Mouse (Mus musculus): ENCODE data around the gene Krt20. TPM values are rescaled to one million over a fixed set of nuclear protein-coding genes. Genes with fewer than 3 reads are reported as not detected.

The Krt20 gene
- polyA plus RNA-seq, 1 experiment, result not detected

GRCm38 (mm10) chr11:99454759-99455158 is 16.8 kb upstream of the Krt20 start:
- Histone ChIP-seq H3ac (ENCODE audit: control insufficient read depth, insufficient read length, low read depth) (no peak overlapping the region), H3K79me2 (ENCODE audit: control insufficient read depth, insufficient read depth) (no peaks in the 10 kb centered on the region), H3K79me3 (ENCODE audit: low read depth) (no peaks in the 10 kb centered on the region), H3K36me3 (ENCODE audit: control insufficient read depth, insufficient read depth) (no peaks in the 10 kb centered on the region), H3K4me3 (ENCODE audit: insufficient read depth, poor library complexity, severe bottlenecking) (no peak overlapping the region), H3K27me3 (ENCODE audit: control insufficient read depth, insufficient read depth, insufficient read length) (peaks cover 7% of the 10 kb centered on the region)
- TF ChIP-seq CEBPB (IDR thresholded peaks at IDR 0.05; ENCODE audit: low read depth) (no peak), MYOD1 (IDR thresholded peaks at IDR 0.05; ENCODE audit: control insufficient read depth, insufficient read length, low read depth) (no peak), CTCF (IDR thresholded peaks at IDR 0.05; ENCODE audit: control insufficient read depth, insufficient read depth, insufficient read length) (no peak)

GRCm38 (mm10) chr11:99454044-99454443 is 16.1 kb upstream of the Krt20 start:
- no peak for TF ChIP-seq FOSL1 (IDR thresholded peaks at IDR 0.05; ENCODE audit: insufficient read depth, low read length, poor library complexity, severe bottlenecking)
- TF ChIP-seq MYOD1 (IDR thresholded peaks at IDR 0.05; ENCODE audit: control insufficient read depth, insufficient read length, low read depth), result no peak
- TF ChIP-seq MYOG (IDR thresholded peaks at IDR 0.05; ENCODE audit: control insufficient read depth, extremely low read depth, insufficient read length), result no peak
- TF ChIP-seq USF1 (IDR thresholded peaks at IDR 0.05; ENCODE audit: low read depth), result no peak
- TF ChIP-seq MAX (IDR thresholded peaks at IDR 0.05), result no peak
- no peak for TF ChIP-seq CEBPB (IDR thresholded peaks at IDR 0.05; ENCODE audit: low read depth)
- TF ChIP-seq CTCF (IDR thresholded peaks at IDR 0.05; ENCODE audit: control insufficient read depth, insufficient read depth, insufficient read length), result no peak

DNA sequence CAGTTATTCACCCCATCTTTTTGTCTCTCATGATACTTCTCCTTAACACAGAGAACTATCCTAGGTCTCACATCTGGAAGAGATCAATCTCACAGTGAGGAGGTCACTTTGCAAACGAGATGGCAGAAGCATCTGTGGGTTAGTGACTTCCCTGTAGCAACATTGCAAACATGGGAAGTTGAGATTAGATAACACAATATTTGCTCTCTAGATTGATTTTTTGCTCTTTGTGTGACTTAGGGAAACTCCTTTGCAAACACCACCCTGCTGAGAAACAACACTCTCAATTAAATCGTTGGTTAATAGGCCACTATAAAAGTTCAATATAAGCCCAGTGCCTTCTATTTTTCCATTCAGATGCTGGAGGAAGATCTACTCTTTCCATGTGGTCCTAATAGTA is 10.8 kb upstream of the Krt20 start:
- TF ChIP-seq USF1 (IDR thresholded peaks at IDR 0.05; ENCODE audit: low read depth) (no peak), MAX (IDR thresholded peaks at IDR 0.05) (no peak), CEBPB (IDR thresholded peaks at IDR 0.05; ENCODE audit: low read depth) (no peak), CTCF (IDR thresholded peaks at IDR 0.05; ENCODE audit: control insufficient read depth, insufficient read depth, insufficient read length) (no peak), MYOD1 (IDR thresholded peaks at IDR 0.05; ENCODE audit: control insufficient read depth, insufficient read length, low read depth) (no peak), MYOG (IDR thresholded peaks at IDR 0.05; ENCODE audit: control insufficient read depth, extremely low read depth, insufficient read length) (no peak), FOSL1 (IDR thresholded peaks at IDR 0.05; ENCODE audit: insufficient read depth, low read length, poor library complexity, severe bottlenecking) (no peak)
- H3K27me3 ChIP-seq (ENCODE audit: control insufficient read depth, insufficient read depth, insufficient read length), result peaks cover 25% of the 10 kb centered on the region
- no peaks in the 10 kb centered on the region for H3K36me3 ChIP-seq (ENCODE audit: control insufficient read depth, insufficient read depth)
- H3ac ChIP-seq (ENCODE audit: control insufficient read depth, insufficient read length, low read depth), result no peak overlapping the region
- no peaks in the 10 kb centered on the region for H3K79me3 ChIP-seq (ENCODE audit: low read depth)
- no peaks in the 10 kb centered on the region for H3K79me2 ChIP-seq (ENCODE audit: control insufficient read depth, insufficient read depth)
- H3K4me3 ChIP-seq (ENCODE audit: insufficient read depth, poor library complexity, severe bottlenecking), result no peak overlapping the region

More at GRCm38 (mm10) chr11:99454044-99454443, 16.1 kb upstream of the Krt20 start:
- Histone ChIP-seq H3K36me3 (ENCODE audit: control insufficient read depth, insufficient read depth) (no peaks in the 10 kb centered on the region), H3K4me3 (ENCODE audit: insufficient read depth, poor library complexity, severe bottlenecking) (no peak overlapping the region), H3ac (ENCODE audit: control insufficient read depth, insufficient read length, low read depth) (no peak overlapping the region), H3K27me3 (ENCODE audit: control insufficient read depth, insufficient read depth, insufficient read length) (peaks cover 9% of the 10 kb centered on the region), H3K79me3 (ENCODE audit: low read depth) (no peaks in the 10 kb centered on the region), H3K79me2 (ENCODE audit: control insufficient read depth, insufficient read depth) (no peaks in the 10 kb centered on the region)

- TF ChIP-seq MAX (IDR thresholded peaks at IDR 0.05) (no peak), MYOD1 (IDR thresholded peaks at IDR 0.05; ENCODE audit: control insufficient read depth, insufficient read length, low read depth) (no peak), FOSL1 (IDR thresholded peaks at IDR 0.05; ENCODE audit: insufficient read depth, low read length, poor library complexity, severe bottlenecking) (no peak), USF1 (IDR thresholded peaks at IDR 0.05; ENCODE audit: low read depth) (no peak), CTCF (IDR thresholded peaks at IDR 0.05; ENCODE audit: control insufficient read depth, insufficient read depth, insufficient read length) (no peak), CEBPB (IDR thresholded peaks at IDR 0.05; ENCODE audit: low read depth) (no peak), MYOG (IDR thresholded peaks at IDR 0.05; ENCODE audit: control insufficient read depth, extremely low read depth, insufficient read length) (no peak)
- Histone ChIP-seq H3K36me3 (ENCODE audit: control insufficient read depth, insufficient read depth) (no peaks in the 10 kb centered on the region), H3K27me3 (ENCODE audit: control insufficient read depth, insufficient read depth, insufficient read length) (peaks cover 19% of the 10 kb centered on the region), H3K4me3 (ENCODE audit: insufficient read depth, poor library complexity, severe bottlenecking) (no peak overlapping the region), H3ac (ENCODE audit: control insufficient read depth, insufficient read length, low read depth) (no peak overlapping the region), H3K79me3 (ENCODE audit: low read depth) (no peaks in the 10 kb centered on the region), H3K79me2 (ENCODE audit: control insufficient read depth, insufficient read depth) (no peaks in the 10 kb centered on the region)
Observed at GRCm38 (mm10) chr11:99441220-99441619, 3.3 kb upstream of the Krt20 start.

GRCm38 (mm10) chr11:99439465-99439864 is 1.5 kb upstream of the Krt20 start:
- Histone ChIP-seq H3K79me2 (ENCODE audit: control insufficient read depth, insufficient read depth) (no peaks in the 10 kb centered on the region), H3K36me3 (ENCODE audit: control insufficient read depth, insufficient read depth) (no peaks in the 10 kb centered on the region), H3K4me3 (ENCODE audit: insufficient read depth, poor library complexity, severe bottlenecking) (no peak overlapping the region), H3ac (ENCODE audit: control insufficient read depth, insufficient read length, low read depth) (no peak overlapping the region), H3K79me3 (ENCODE audit: low read depth) (no peaks in the 10 kb centered on the region), H3K27me3 (ENCODE audit: control insufficient read depth, insufficient read depth, insufficient read length) (peaks cover 23% of the 10 kb centered on the region)
- no peak for TF ChIP-seq FOSL1 (IDR thresholded peaks at IDR 0.05; ENCODE audit: insufficient read depth, low read length, poor library complexity, severe bottlenecking)

GRCm38 (mm10) chr11:99436625-99437024 is 1.3 kb downstream of the Krt20 start:
- H3ac ChIP-seq (ENCODE audit: control insufficient read depth, insufficient read length, low read depth), result no peak overlapping the region
- no peak overlapping the region for H3K4me3 ChIP-seq (ENCODE audit: insufficient read depth, poor library complexity, severe bottlenecking)
- no peak for TF ChIP-seq CTCF (IDR thresholded peaks at IDR 0.05; ENCODE audit: control insufficient read depth, insufficient read depth, insufficient read length)
- no peak for TF ChIP-seq FOSL1 (IDR thresholded peaks at IDR 0.05; ENCODE audit: insufficient read depth, low read length, poor library complexity, severe bottlenecking)
- no peak for TF ChIP-seq CEBPB (IDR thresholded peaks at IDR 0.05; ENCODE audit: low read depth)
- no peak for TF ChIP-seq USF1 (IDR thresholded peaks at IDR 0.05; ENCODE audit: low read depth)
- no peak for TF ChIP-seq MAX (IDR thresholded peaks at IDR 0.05)
- TF ChIP-seq MYOD1 (IDR thresholded peaks at IDR 0.05; ENCODE audit: control insufficient read depth, insufficient read length, low read depth), result no peak
- TF ChIP-seq MYOG (IDR thresholded peaks at IDR 0.05; ENCODE audit: control insufficient read depth, extremely low read depth, insufficient read length), result no peak
- no peaks in the 10 kb centered on the region for H3K36me3 ChIP-seq (ENCODE audit: control insufficient read depth, insufficient read depth)
- H3K79me2 ChIP-seq (ENCODE audit: control insufficient read depth, insufficient read depth), result no peaks in the 10 kb centered on the region
- H3K27me3 ChIP-seq (ENCODE audit: control insufficient read depth, insufficient read depth, insufficient read length), result peaks cover 35% of the 10 kb centered on the region
- H3K79me3 ChIP-seq (ENCODE audit: low read depth), result no peaks in the 10 kb centered on the region
